In genomic region chr9:108337848-108338550, GRCm38 (mm10) we compare ENCODE assay signal across 9 mouse cellular contexts. TPM values are rescaled to one million over a fixed set of nuclear protein-coding genes. Genes with fewer than 3 reads are reported as not detected.
A peak's percentile ranks its signal among the peaks of the same experiment; 100 is the strongest.
DNase-seq lines count a peak whose midpoint lies in the region; ATAC-seq and TF ChIP-seq lines count a peak whose summit lies in the region.
"Had no signal": no experiment of that assay in that cellular context is flagged by ENCODE, and none has a peak within 500 bp of the region (broad histone marks: within the 10 kb centered on the region; RNA-seq: fewer than 3 reads in every experiment).

No protein-coding gene starts in this region.

- TF ChIP-seq CTCF in bone marrow, adult 2 months (IDR thresholded peaks at IDR 0.05; ENCODE audit: control insufficient read depth, insufficient read depth, low read length): no peak

- H3K9ac ChIP-seq in heart, embryonic 15.5 days: no peak overlapping the region
- H3K9ac ChIP-seq in hindbrain, embryonic 14.5 days: no peak overlapping the region
- no peak overlapping the region for H3K9ac ChIP-seq in midbrain, embryonic 15.5 days

- 64% methylated on average over 10 of the region's 10 CpGs for WGBS in heart, embryonic 15.5 days
- WGBS in bone marrow, adult 2 months: 51% methylated on average over 10 of the region's 10 CpGs
- WGBS in hindbrain, embryonic 14.5 days: 70% methylated on average over 10 of the region's 10 CpGs
- 72% methylated on average over 10 of the region's 10 CpGs for WGBS in midbrain, embryonic 15.5 days

- H3K9me3 ChIP-seq in heart, embryonic 15.5 days (replicated peaks): no peaks in the 10 kb centered on the region
- H3K9me3 ChIP-seq in hindbrain, embryonic 14.5 days (ENCODE audit: control insufficient read depth, low read length): no peaks in the 10 kb centered on the region
- H3K9me3 ChIP-seq in midbrain, embryonic 15.5 days: no peaks in the 10 kb centered on the region

- ATAC-seq in heart, embryonic 15.5 days (replicated peaks; ENCODE audit: insufficient number of reproducible peaks, insufficient read depth, low FRiP score, low read depth): no peak
- no peak for ATAC-seq in hindbrain, embryonic 14.5 days (ENCODE audit: low FRiP score)
- no peak; the same call in 1 of the 2 replicates for ATAC-seq in midbrain, embryonic 15.5 days (replicated peaks)

- H3K4me1 ChIP-seq in heart, embryonic 15.5 days (replicated peaks): peaks cover 27% of the 10 kb centered on the region
- H3K4me1 ChIP-seq in bone marrow, adult 2 months (ENCODE audit: control insufficient read depth, insufficient read depth, low read length): peaks cover 3% of the 10 kb centered on the region; the same call in 1 of the 2 replicates
- peaks cover 17% of the 10 kb centered on the region for H3K4me1 ChIP-seq in hindbrain, embryonic 14.5 days (replicated peaks; ENCODE audit: control insufficient read depth, insufficient read depth, low read length)
- peaks cover 21% of the 10 kb centered on the region for H3K4me1 ChIP-seq in midbrain, embryonic 15.5 days

- no peak for TF ChIP-seq POLR2A in bone marrow, adult 2 months (IDR thresholded peaks at IDR 0.05; ENCODE audit: borderline replicate concordance, control insufficient read depth, low read depth, low read length)

- H3K27ac ChIP-seq in heart, embryonic 15.5 days: peak overlapping the region; percentile 93
- peak overlapping the region; percentile 96 for H3K27ac ChIP-seq in bone marrow, adult 2 months (ENCODE audit: control insufficient read depth, insufficient read depth, low read depth, low read length, poor library complexity)
- H3K27ac ChIP-seq in hindbrain, embryonic 14.5 days: peak overlapping the region; percentile 82
- H3K27ac ChIP-seq in midbrain, embryonic 15.5 days: peak overlapping the region; percentile 88

- no peak for DNase-seq in heart, postnatal 4 days
- DNase-seq in hindbrain, embryonic 14.5 days (ENCODE audit: low spot score): no peak
- DNase-seq in thymus, postnatal 4 days: no peak
- DNase-seq in layer of hippocampus, postnatal 14 days (ENCODE audit: low spot score in 2 of 2): no peak
- DNase-seq in thymus, postnatal 25 days: no peak
- DNase-seq: gastrocnemius, postnatal 25 days had no signal

- H3K4me3 ChIP-seq in heart, embryonic 15.5 days: peak overlapping the region; percentile 62; the same call in 1 of the 2 replicates
- H3K4me3 ChIP-seq in bone marrow, adult 2 months (replicated peaks; ENCODE audit: control insufficient read depth, low read depth, low read length): no peak overlapping the region
- H3K4me3 ChIP-seq in hindbrain, embryonic 14.5 days (replicated peaks; ENCODE audit: low read length): no peak overlapping the region
- H3K4me3 ChIP-seq in midbrain, embryonic 15.5 days: no peak overlapping the region

- peak overlapping the region; percentile 85 for H3K4me2 ChIP-seq in heart, embryonic 15.5 days
- peak overlapping the region; percentile 80 for H3K4me2 ChIP-seq in hindbrain, embryonic 14.5 days (replicated peaks)
- H3K4me2 ChIP-seq in midbrain, embryonic 15.5 days: peak overlapping the region; percentile 75

- H3K36me3 ChIP-seq in heart, embryonic 15.5 days: peaks cover 33% of the 10 kb centered on the region
- H3K36me3 ChIP-seq in hindbrain, embryonic 14.5 days (replicated peaks; ENCODE audit: control insufficient read depth, insufficient read depth): peaks cover 38% of the 10 kb centered on the region
- H3K36me3 ChIP-seq in midbrain, embryonic 15.5 days (replicated peaks): peaks cover 19% of the 10 kb centered on the region; the same call in 1 of the 2 replicates

- no peaks in the 10 kb centered on the region for H3K27me3 ChIP-seq in heart, embryonic 15.5 days
- no peaks in the 10 kb centered on the region for H3K27me3 ChIP-seq in hindbrain, embryonic 14.5 days (ENCODE audit: control insufficient read depth, insufficient read depth, low read length)
- no peaks in the 10 kb centered on the region for H3K27me3 ChIP-seq in midbrain, embryonic 15.5 days (replicated peaks)

RNA-seq across cellular contexts. Expression of gene Gpx1, which starts 0.7 kb away (rescaled TPM):
- polyA plus RNA-seq in heart, embryonic 15.5 days (2015; fragmentation: Nextera tagmentation; extraction: Ambion mirVana): 746 and 792 TPM in 2 replicates
- total RNA-seq in heart, postnatal 4 days (2021): 100 to 1,000 TPM; 159 to 185 TPM
- polyA plus RNA-seq in bone marrow, adult 2 months (2011; ENCODE audit: insufficient read depth, insufficient read length, low replicate concordance, missing spikeins): 1,398 and 2,156 TPM in 2 replicates
- polyA plus RNA-seq in hindbrain, embryonic 14.5 days (2014; fragmentation: Nextera tagmentation; extraction: Ambion mirVana): 462 and 488 TPM in 2 replicates
- polyA plus RNA-seq in midbrain, embryonic 15.5 days (2015; fragmentation: Nextera tagmentation; extraction: Ambion mirVana): 413 and 429 TPM in 2 replicates
- total RNA-seq in layer of hippocampus, postnatal 14 days (2021): 10 to 100 TPM; 67.3 to 68.7 TPM

RNA-seq across cellular contexts. Expression of gene Usp4, which starts 9.7 kb away (rescaled TPM):
- polyA plus RNA-seq in heart, embryonic 15.5 days (2015; fragmentation: Nextera tagmentation; extraction: Ambion mirVana): 68.3 and 88.0 TPM in 2 replicates
- total RNA-seq in heart, postnatal 4 days (2021): 100 to 1,000 TPM; 105 to 108 TPM
- 102 and 256 TPM in 2 replicates for polyA plus RNA-seq in bone marrow, adult 2 months (2011; ENCODE audit: insufficient read depth, insufficient read length, low replicate concordance, missing spikeins)
- polyA plus RNA-seq in hindbrain, embryonic 14.5 days (2014; fragmentation: Nextera tagmentation; extraction: Ambion mirVana): 127 TPM in 2 replicates
- 149 and 151 TPM in 2 replicates for polyA plus RNA-seq in midbrain, embryonic 15.5 days (2015; fragmentation: Nextera tagmentation; extraction: Ambion mirVana)
- 100 to 1,000 TPM; 111 to 121 TPM for total RNA-seq in layer of hippocampus, postnatal 14 days (2021)

RNA-seq across cellular contexts. Expression of gene Tcta, which starts 32.0 kb away (rescaled TPM):
- polyA plus RNA-seq in heart, embryonic 15.5 days (2015; fragmentation: Nextera tagmentation; extraction: Ambion mirVana): 31.6 and 34.9 TPM in 2 replicates
- 10 to 100 TPM; 15.9 to 19.1 TPM for total RNA-seq in heart, postnatal 4 days (2021)
- polyA plus RNA-seq in bone marrow, adult 2 months (2011; ENCODE audit: insufficient read depth, insufficient read length, low replicate concordance, missing spikeins): 5.6 and 13.2 TPM in 2 replicates
- 49.5 and 59.9 TPM in 2 replicates for polyA plus RNA-seq in hindbrain, embryonic 14.5 days (2014; fragmentation: Nextera tagmentation; extraction: Ambion mirVana)
- polyA plus RNA-seq in midbrain, embryonic 15.5 days (2015; fragmentation: Nextera tagmentation; extraction: Ambion mirVana): 51.4 and 54.9 TPM in 2 replicates
- total RNA-seq in layer of hippocampus, postnatal 14 days (2021): 10 to 100 TPM; 45.3 to 46.8 TPM

RNA-seq across cellular contexts. Expression of gene Rhoa, which starts 32.1 kb away (rescaled TPM):
- 356 and 369 TPM in 2 replicates for polyA plus RNA-seq in heart, embryonic 15.5 days (2015; fragmentation: Nextera tagmentation; extraction: Ambion mirVana)
- 100 to 1,000 TPM; 341 to 348 TPM for total RNA-seq in heart, postnatal 4 days (2021)
- 138 and 223 TPM in 2 replicates for polyA plus RNA-seq in bone marrow, adult 2 months (2011; ENCODE audit: insufficient read depth, insufficient read length, low replicate concordance, missing spikeins)
- polyA plus RNA-seq in hindbrain, embryonic 14.5 days (2014; fragmentation: Nextera tagmentation; extraction: Ambion mirVana): 206 and 214 TPM in 2 replicates
- polyA plus RNA-seq in midbrain, embryonic 15.5 days (2015; fragmentation: Nextera tagmentation; extraction: Ambion mirVana): 251 and 257 TPM in 2 replicates
- total RNA-seq in layer of hippocampus, postnatal 14 days (2021): 100 to 1,000 TPM; 189 to 198 TPM

RNA-seq across cellular contexts. Expression of gene Amt, which starts 41.3 kb away (rescaled TPM):
- polyA plus RNA-seq in heart, embryonic 15.5 days (2015; fragmentation: Nextera tagmentation; extraction: Ambion mirVana): 8.2 and 9.1 TPM in 2 replicates
- 1 to 10 TPM; 3.6 to 6.0 TPM for total RNA-seq in heart, postnatal 4 days (2021)
- 1.7 and 15.2 TPM in 2 replicates for polyA plus RNA-seq in bone marrow, adult 2 months (2011; ENCODE audit: insufficient read depth, insufficient read length, low replicate concordance, missing spikeins)
- polyA plus RNA-seq in hindbrain, embryonic 14.5 days (2014; fragmentation: Nextera tagmentation; extraction: Ambion mirVana): 18.6 and 24.4 TPM in 2 replicates
- 28.9 and 32.1 TPM in 2 replicates for polyA plus RNA-seq in midbrain, embryonic 15.5 days (2015; fragmentation: Nextera tagmentation; extraction: Ambion mirVana)
- 10 to 100 TPM; 27.1 to 27.9 TPM for total RNA-seq in layer of hippocampus, postnatal 14 days (2021)
